Mouse (Mus musculus) splenic B cell, adult 2 months (primary cell): ENCODE measurements around the gene F7.

Experiments used
- DNase-seq: peaks from one replicate; pipeline ENCODE4 v3.0.0-alpha.2; 2011; ENCODE audit warnings: low read depth, low spot score
- H3K27me3 ChIP-seq: 2 replicates; pipeline ENCODE4 v1.6.1; 2012; ENCODE audit warnings: mild to moderate bottlenecking, low read length, moderate library complexity, mixed read lengths; ENCODE audit not compliant: control insufficient read depth, poor library complexity, insufficient read depth, severe bottlenecking
- H3K36me3 ChIP-seq: 2 replicates; pipeline ENCODE4 v1.6.1; 2012; ENCODE audit warnings: mild to moderate bottlenecking, low read length, moderate library complexity, mixed read lengths; ENCODE audit not compliant: control insufficient read depth, poor library complexity, insufficient read depth, severe bottlenecking

The F7 gene

GRCm38 (mm10) chr8:13025487-13026224 lies at the start of gene F7:
TSS of gene F7 (plus strand) at chr8:13026034.
- Histone ChIP-seq H3K27me3 (no peaks in the 10 kb centered on the region), H3K36me3 (no peaks in the 10 kb centered on the region)
- DNase-seq: no peak

- no peaks in the 10 kb centered on the region for H3K36me3 ChIP-seq
- DNase-seq: no peak
- no peaks in the 10 kb centered on the region for H3K27me3 ChIP-seq
These were observed 49.5 kb upstream of the F7 start for GRCm38 (mm10) chr8:12976290-12976689.

DNA sequence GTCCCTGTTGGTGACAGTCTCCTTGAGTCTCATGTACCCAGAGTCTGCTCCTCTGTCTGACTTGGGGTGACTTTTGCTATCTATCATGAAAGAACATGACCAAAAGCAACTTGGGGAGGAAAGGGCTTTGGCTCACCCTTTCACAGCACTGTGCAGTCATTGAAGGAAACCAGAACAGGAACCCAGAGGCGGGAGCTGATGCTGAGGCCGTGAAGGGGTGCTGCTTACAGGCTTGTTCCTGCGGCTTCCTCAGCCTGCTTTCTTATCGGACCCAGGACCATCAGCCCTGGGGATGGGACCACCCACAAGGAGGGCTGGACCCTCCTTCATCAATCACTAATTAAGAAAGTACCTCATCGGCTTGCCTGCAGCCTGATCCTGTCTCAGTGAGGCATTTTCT lies 49.1 kb upstream of the F7 start:
- DNase-seq: no peak

DNA sequence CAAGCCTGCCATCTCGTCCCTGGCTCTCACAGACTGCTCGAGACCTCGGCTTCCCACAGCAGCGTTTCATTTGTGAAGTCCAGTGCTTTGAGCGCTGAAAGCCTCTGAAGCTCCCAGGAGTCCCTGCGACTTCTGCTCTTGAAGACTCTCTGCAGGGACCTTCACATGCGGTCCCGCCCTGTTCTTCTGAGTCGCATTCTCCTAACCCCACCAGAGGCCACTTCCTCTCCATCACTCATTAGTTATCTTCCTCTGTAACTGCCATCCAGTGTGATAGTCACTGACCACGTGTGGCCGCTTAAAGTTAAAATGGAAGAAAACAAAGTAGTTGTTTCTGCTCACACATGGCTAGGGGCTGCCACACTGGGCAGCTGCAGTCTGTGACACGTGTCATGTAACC lies 48.5 kb upstream of the F7 start:
- no peaks in the 10 kb centered on the region for H3K36me3 ChIP-seq
- no peaks in the 10 kb centered on the region for H3K27me3 ChIP-seq
- DNase-seq: no peak

More for the DNA sequence above, 49.1 kb upstream of the F7 start:
- H3K27me3 ChIP-seq: no peaks in the 10 kb centered on the region
- no peaks in the 10 kb centered on the region for H3K36me3 ChIP-seq

GRCm38 (mm10) chr8:12978308-12978707 lies 47.5 kb upstream of the F7 start:
- H3K27me3 ChIP-seq: no peaks in the 10 kb centered on the region
- DNase-seq: no peak
- no peaks in the 10 kb centered on the region for H3K36me3 ChIP-seq

DNA sequence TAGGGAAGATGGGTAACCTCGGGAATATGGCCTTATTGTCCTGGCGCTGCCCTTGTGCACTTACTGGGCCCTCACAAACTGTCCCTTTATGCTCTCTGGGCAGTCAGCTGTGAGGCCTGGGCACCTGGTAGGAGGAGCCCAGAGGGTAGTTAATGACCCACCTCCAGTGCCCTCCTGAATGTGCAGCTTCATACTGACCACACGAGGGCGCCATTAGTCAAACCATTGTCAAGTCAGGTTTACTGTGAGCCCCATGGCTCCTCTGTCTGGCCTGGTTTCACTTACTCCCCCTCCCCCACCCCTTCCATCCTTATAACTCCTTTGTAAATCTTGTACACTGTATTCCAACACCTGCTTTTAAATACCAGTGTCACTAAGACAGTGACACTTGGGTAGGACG lies 47.1 kb upstream of the F7 start:
- Histone ChIP-seq H3K36me3 (no peaks in the 10 kb centered on the region), H3K27me3 (no peaks in the 10 kb centered on the region)
- DNase-seq: peak; percentile 62

DNA sequence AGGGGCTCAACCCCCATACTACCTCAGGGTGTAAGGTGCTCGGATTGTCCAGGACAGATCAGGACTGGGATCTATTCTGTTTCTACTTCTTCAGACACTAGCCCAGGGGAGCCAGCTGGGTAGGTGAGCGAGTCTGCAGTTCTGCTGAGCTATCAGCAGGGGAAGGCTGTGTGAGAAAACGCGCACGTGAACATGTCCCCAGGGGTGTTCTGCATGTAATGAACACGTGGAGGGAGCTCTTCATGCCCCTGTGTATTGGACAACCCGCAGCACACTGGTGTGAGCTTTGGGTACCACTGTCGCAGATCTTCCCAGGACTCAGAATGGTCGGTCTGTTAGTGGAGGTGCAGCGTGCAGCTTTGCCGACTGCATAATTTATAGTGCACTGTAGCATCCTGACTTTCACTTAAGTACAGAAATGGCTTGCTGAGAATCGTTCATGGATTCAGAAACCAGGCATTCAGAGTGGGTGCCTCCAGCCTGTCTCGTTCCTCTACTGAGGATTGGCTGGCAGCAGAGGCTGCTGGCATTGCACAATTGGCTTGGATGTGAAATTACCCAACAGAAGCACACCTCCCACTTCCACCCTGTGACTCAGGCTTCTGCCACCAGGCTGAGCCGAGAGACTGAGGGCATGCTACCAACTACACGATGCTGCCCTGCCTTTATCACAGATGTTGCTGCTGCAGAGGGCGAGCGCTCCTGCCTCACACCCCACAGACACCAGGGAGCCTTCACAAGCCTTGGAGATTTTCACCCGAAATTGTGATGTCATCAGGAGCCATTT lies 42.0 kb upstream of the F7 start:
- Histone ChIP-seq H3K27me3 (no peaks in the 10 kb centered on the region), H3K36me3 (no peaks in the 10 kb centered on the region)
- DNase-seq: no peak

GRCm38 (mm10) chr8:12984601-12985243 lies 41.1 kb upstream of the F7 start:
- Histone ChIP-seq H3K36me3 (no peaks in the 10 kb centered on the region), H3K27me3 (no peaks in the 10 kb centered on the region)
- no peak for DNase-seq

DNA sequence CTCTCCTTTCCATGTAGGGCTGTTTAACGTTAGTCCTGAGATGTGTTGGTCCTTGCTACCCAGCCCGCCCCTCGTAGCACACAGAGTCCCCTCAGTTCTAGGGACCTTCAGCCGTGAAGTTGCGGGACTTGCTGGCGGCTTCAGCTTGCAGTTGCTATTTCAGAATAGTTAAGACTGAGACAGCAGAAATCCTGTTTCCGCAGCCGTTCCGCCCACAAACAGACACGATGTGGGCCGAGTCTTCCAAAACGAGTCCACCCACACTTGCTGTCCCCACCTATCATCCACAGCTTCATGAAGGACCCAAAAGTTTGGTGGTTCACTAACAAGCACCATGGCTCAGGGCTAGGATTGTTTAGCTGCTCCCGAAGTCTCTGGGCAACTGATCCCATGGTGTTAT lies 40.6 kb upstream of the F7 start:
- Histone ChIP-seq H3K27me3 (no peaks in the 10 kb centered on the region), H3K36me3 (no peaks in the 10 kb centered on the region)
- DNase-seq: no peak

GRCm38 (mm10) chr8:12987571-12987970 lies 38.3 kb upstream of the F7 start:
- DNase-seq: no peak
- H3K36me3 ChIP-seq: no peaks in the 10 kb centered on the region

DNA sequence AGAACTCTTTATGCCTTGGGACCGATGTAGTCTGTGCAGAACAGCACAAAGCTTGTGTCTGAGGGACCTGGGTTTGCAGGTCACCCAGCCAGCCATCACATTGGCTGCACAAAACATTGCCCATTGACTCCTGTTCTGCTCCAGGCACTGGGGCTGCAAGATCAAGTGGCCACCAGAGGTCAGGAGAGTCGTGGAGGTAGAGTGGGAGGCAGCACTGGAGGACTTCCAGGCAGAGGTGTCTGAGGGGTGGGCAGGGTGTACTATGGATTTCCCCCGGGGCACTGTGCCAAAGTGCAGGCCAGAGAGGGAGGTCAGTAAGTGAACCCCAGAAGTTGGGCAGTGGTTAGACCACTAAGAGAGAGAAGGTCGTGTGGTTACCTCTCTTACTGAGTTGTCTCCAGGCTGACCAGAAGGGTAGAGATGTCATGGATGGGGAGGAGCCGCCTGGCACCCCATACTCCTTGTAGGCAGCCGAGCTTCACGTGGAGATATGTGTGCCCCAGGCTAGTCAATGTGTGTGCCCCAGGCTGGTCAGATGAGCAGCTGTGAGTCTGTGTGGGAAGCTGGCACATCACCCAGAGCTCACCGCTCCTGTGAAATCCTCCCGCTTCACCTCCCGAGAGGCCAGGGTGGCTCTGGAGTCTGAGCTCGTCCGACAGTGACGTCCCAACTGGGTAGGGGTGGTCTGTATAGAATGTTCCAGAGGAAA lies 37.0 kb upstream of the F7 start:
- no peaks in the 10 kb centered on the region for H3K27me3 ChIP-seq
- DNase-seq: no peak

More at GRCm38 (mm10) chr8:12987571-12987970, 38.3 kb upstream of the F7 start:
- no peaks in the 10 kb centered on the region for H3K27me3 ChIP-seq

DNA sequence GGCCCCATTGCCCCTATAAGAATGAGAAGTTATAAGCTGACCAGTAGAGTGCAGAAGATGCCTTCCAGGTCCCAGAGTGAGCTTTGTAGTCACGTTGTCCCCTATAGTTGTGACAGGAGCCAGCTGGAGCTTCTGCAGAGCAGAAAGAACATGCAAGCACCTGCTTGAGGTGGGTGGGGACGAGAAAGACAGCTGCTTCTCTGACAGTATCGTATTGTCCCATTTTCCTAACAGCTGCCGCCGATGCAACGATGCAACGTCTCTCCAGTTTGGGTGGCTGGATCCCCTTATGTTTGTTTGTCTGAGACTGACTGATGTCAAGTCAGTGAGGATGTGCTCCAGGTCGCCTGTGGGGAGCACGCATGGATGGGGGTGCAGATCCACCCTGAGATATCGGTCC lies 34.4 kb upstream of the F7 start:
- no peak for DNase-seq
- Histone ChIP-seq H3K27me3 (no peaks in the 10 kb centered on the region), H3K36me3 (no peaks in the 10 kb centered on the region)

More for the DNA sequence above, 37.0 kb upstream of the F7 start:
- no peaks in the 10 kb centered on the region for H3K36me3 ChIP-seq

GRCm38 (mm10) chr8:12994468-12994867 lies 31.4 kb upstream of the F7 start:
- no peak for DNase-seq
- H3K36me3 ChIP-seq: no peaks in the 10 kb centered on the region
- H3K27me3 ChIP-seq: no peaks in the 10 kb centered on the region

GRCm38 (mm10) chr8:12995481-12995880 lies 30.4 kb upstream of the F7 start:
- DNase-seq: no peak
- Histone ChIP-seq H3K36me3 (no peaks in the 10 kb centered on the region), H3K27me3 (no peaks in the 10 kb centered on the region)
